Mouse (Mus musculus): Measurements from ENCODE around the gene Gm13691. TPM values are rescaled to one million over a fixed set of nuclear protein-coding genes. Genes with fewer than 3 reads are reported as not detected.
"Not testable (repeated sequence)": the region's sequence is repeated elsewhere in the genome, so short reads cannot be mapped to it uniquely, and the experiment has no call there.

Gene Gm13691
- polyA plus RNA-seq, 2 experiments from 2014 or later, result not detected

DNA sequence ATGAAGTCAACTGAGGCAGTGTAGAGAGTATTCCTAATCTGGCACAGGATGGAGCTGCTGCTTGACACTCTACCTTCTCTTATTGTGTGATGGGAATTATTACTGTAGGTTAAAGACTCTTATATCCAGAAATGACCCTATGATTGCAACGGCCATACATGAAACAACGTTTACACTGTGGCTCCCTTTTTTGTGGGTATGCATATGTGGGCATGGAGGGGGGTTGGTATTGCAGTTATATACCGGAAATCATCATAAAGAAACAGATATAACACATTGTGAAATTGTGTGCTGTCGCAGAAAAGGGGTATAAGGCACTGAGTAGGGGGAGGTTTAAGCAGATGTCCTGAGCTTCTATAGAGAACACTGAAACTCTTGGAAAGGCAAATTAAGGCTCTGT, 45.6 kb downstream of the Gm13691 start:
- no peak for ATAC-seq

DNA sequence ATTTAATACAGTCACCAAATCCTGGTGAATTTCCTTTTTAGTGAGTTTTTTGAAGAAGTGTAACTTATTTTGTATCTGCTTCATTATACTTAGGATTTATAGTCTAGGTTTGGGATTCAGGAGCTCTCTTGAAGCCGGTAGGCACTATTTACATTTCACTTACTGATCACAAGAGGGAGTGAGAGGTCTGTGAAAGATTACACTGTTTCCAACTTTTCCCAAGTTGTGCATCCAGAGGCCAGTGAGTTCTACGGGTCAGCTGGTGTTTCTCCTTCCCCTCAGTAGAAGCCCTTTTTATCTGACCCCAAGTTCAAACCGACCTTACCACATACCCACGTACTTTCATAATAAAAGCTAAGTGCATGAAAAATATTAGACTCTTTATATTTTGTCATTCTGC, 47.0 kb downstream of the Gm13691 start:
- no peak for ATAC-seq

DNA sequence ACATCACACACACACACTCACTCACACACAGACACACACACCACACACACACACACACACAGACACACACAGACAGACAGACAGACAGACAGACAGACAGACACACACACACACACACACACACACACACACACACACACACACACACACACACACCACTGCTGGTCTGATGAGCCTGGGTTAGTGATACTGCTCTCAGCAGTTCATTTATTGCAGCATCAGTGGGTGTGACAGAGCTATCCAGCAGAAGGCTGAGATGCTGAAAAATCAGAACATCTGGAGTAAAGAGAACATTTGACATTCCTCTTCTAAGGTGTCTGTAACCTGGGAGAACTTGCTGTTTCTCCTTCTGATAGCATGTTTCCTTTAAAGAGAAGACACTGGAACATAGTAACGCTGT, 47.6 kb downstream of the Gm13691 start:
- ATAC-seq, result not testable (repeated sequence)

DNA sequence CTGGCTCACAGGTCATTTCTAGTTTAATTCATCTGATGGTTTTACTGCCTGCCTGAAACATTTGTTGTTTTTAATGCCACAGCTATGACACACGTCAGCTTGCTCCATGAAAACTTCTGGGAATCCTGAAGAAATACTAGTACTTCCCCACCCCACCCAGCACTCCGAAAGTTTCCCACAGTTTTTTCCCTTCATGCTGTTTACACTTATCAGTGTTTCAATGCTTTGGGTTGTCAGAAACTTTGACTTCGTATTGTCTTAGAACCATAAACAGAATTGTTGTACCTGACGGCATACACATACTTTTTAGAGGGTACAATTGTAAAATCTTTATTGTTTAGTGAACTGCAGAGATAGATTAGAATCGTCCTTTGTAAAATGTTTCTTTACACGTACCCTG, 48.9 kb downstream of the Gm13691 start:
- no peak for ATAC-seq

Other genes starting within 250 kb of the Gm13691 start
- under 1 TPM; 0.34 to 0.50 TPM for gene Fam171b, start 177.9 kb upstream of the Gm13691 start, polyA plus RNA-seq (2017; shearing (Covaris generic))
- not detected for gene Zswim2, start 49.3 kb upstream of the Gm13691 start, polyA plus RNA-seq (2017; shearing (Covaris generic))
- not detected for gene Gm13698, start 34.9 kb upstream of the Gm13691 start, polyA plus RNA-seq (2017; shearing (Covaris generic))
- not detected for gene Gm13693, start 29.1 kb upstream of the Gm13691 start, polyA plus RNA-seq (2017; shearing (Covaris generic))
- not detected for gene Gm13695, start 23.2 kb upstream of the Gm13691 start, polyA plus RNA-seq (2017; shearing (Covaris generic))
- not detected for gene Gm13696, start 17.4 kb upstream of the Gm13691 start, polyA plus RNA-seq (2017; shearing (Covaris generic))
- not detected for gene Gm13694, start 11.6 kb upstream of the Gm13691 start, polyA plus RNA-seq (2017; shearing (Covaris generic))
- gene Gm13697, start 5.8 kb upstream of the Gm13691 start, polyA plus RNA-seq (2017; shearing (Covaris generic)), result not detected

All from CD4-positive, CD25-positive, alpha-beta regulatory T cell, adult 4 months (primary cell).